Mouse (Mus musculus) cerebellum, postnatal 25 days (tissue): ENCODE measurements around the gene Ssr3.

ENCODE experiments used
- DNase-seq, 2 experiments: peaks; one replicate each; pipeline ENCODE4 v3.0.0; 2021; ENCODE audit warnings: mixed read lengths in 2 of 2

Ssr3 gene

DNA sequence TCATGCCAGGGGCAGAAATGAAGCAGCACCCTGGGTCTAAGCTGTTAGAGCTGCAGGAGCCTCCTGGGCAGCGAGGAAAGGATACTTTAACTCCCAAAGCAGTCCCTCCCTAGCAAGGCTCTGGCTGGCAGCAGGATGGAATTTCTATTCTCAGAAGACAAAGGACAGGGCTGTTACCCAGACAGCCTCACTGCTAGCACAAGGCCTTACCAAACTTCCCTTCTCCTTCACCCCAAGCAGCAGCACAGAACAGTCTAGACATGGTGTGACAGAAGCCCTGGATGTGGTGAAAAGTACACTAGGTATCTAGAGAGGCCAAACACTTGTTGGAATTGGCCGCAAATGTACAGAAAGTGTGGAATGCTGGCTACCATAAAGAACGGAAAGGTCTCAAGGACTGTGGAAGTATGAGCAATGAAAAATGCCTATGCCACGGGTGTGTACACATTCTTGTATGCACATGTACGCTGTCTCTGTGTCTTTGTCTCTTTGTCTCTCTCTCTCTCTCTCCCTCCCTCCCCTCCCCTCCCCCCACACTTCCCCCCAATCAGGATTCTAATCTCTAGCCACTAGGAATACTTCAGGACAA is 18.7 kb downstream of the Ssr3 start:
- no peak for DNase-seq

- no peak for DNase-seq
These were observed 19.9 kb downstream of the Ssr3 start for GRCm38 (mm10) chr3:65372552-65372951.

GRCm38 (mm10) chr3:65367944-65368343 is 24.5 kb downstream of the Ssr3 start:
- DNase-seq = no peak

- no peak for DNase-seq
These were observed 26.3 kb downstream of the Ssr3 start for GRCm38 (mm10) chr3:65365921-65366710.

DNA sequence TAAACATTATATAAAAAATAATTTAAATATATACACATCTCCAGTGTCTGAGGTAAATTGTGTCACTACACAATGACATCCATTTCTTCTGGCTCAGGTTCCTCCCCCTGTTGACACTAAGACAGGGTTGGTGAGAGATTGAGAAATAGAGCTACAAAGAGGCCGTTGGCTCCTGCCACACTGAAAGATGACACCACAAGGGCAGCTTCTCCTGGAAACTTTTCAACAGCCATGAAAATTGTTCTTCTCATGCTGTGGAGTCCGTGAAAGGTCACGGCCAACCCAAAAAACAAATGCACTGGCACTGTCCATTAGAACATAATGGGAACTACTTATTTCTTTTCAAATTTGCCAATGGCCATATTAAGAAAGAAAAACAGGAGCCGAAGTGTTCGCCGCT is 27.2 kb downstream of the Ssr3 start:
- no peak for DNase-seq

DNA sequence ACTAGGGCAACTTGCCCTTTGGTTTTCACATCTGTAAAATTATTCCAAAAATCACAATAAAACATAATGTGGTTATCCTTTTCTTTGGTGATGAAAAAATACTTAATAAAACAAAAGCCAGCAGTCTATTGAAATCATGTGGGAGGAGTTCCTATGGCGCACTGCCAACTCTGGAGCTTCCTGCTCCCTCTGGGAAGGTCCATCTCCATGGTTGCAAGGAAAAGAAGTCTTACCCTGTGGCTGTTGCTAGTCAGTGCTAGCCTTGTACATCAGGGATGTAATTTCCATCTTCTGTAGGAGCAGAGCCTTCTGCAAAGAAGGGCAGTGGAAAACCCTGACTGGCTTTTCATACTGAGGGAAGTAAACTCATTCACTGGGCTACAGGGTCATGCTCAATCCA is 29.0 kb downstream of the Ssr3 start:
- DNase-seq = no peak

DNA sequence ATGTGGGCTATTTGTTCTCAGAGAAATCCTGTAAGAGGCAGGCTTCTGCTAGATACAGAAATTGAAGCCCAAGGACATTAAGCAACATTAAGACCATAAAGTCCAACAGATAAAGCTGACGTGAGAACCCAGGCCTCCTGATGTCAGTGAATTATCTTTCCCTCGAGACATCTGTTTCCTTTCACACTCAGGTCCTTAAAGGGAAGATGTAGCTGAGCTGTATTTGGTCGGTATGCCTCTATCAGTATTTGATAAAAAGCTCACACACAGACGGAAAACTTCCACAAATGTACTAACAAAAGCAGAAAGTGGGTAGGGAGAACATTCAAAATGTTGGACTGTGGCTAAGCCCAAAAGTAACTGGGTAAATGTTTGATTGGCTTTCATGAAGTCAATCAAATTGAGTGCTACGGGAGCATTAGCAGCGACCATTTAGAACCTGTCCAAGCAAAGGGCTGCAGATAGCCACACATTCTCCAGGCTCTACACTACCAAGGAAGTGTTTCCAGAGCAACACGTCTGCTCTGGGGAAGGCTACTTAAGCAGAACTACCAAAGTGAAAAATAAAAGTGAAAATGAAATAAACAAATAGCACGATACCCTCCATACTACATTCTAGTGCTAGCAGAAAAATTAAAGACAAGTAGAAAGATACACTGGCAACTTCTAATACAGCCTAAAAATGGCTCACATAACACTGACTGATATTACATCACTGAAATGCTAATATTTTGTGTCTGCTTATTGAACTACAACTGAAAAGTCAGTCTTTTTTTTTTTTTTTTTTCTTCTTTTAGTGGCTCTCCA is 32.1 kb downstream of the Ssr3 start:
- DNase-seq = no peak

DNA sequence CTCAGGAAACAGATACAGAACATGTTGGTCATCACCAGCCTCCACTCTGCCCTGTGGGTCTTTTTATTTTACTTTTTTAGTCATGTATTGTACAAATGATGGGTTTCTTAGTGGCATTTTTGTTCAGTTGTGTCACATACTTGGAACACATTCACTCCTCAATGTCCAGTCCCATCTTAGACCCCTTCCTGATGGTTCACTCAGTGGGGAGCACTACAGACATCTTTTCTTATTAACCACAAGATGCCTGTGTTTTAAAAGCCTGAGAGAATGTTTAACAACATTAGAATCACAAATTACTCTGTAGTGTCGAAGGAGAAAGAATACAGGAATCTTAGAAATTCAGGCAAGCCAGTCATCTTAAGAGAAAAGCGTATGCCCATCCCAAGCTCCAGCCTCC is 33.6 kb downstream of the Ssr3 start:
- DNase-seq = no peak

DNA sequence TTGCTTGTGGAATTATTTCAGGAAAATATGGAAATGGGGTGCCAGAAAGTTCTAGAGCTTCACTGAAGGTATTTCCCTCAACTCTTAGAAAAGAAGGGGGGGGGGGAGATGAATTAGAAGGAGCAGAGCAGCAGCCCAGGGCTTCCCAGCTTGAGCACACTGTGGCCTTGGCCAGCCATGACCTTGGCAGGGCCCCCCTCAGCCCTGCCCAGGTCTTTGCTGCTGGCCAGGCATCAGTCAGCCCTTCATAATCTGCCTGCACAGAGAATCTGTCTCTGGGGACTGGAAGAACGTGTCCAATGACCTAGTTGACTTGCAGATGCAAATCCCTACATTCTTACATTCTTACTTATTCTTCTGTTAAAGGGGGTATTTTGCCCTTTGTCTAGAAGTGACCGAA is 34.1 kb downstream of the Ssr3 start:
- DNase-seq = no peak

DNA sequence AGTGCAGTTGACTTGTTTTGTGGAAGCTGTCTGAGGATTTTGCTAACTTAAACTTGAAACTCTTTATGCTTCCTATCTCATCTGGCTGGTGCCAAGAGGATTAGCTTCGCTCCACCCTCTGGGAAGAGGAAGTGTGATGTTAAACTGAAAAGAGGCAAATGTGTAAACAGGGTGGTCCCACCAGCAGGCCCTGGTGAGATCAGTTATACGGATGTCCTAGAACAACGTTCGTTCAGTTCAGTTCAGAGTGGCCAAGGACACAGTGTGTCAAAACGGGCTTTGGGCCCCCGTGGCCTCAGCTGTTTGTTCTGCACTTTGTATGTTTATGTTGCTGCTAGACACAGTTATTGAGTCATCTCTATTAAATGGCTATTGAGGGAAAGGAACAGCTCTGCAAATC is 36.9 kb downstream of the Ssr3 start:
- no peak for DNase-seq

DNA sequence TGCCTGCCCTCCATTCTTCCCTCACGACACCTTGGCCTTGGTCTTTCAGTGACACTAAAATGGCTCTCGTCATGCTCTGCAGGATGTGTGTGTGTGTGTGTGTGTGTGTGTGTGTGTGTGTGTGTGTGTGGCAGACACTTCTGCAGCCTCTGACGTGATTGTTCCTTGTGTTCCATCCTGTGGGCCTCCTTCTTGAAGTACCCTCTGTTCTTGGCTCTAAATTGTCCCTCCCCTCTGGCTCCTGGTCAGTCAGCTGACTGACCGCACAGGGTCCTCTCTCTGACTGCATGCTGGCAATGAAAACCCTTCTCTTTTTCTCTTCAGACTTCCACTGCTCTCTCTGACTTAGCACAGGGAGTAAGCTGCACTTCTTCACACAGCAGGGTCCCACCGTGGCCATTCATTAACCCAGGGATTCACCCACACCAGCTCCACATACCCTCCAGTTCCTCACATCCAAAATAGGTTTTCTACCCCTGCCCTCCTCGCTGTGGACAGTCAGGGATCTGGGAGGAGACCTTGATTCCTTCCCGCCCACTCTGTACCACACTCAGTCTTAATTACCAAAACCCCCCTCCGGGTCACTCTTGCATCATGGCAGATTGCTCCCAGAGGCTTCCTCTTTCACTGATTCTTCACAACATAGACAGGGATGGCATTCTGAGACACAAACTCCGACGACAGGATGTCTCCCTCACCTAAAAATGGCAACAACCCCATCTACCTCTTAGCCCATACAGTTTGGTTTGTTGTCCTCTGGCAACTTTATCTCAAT is 39.0 kb downstream of the Ssr3 start:
- no peak for DNase-seq

- no peak for DNase-seq
These were observed 39.9 kb downstream of the Ssr3 start for GRCm38 (mm10) chr3:65352278-65353127.

DNA sequence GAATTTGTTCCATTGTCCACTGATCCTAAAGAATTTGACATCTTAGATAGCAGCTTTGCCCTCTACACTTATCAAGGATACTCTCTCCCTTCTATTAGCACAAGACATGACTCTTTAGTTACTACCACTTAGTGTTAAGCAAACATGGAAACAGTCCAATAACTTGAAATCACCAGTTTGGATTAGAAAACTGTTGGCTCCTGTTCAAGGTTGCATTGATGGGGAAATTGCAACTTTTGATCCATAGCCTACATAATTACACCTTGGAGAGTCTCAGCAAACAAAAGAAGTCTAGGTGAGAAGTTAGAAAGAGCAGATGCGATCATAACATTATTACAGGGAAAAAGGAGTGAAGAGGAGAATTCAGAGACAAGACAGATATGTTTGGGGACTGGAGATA is 46.2 kb downstream of the Ssr3 start:
- DNase-seq = no peak

GRCm38 (mm10) chr3:65340173-65340951 is 52.1 kb downstream of the Ssr3 start:
- DNase-seq = no peak

GRCm38 (mm10) chr3:65337835-65338464 is 54.5 kb downstream of the Ssr3 start:
- DNase-seq = no peak
